Mouse (Mus musculus) cerebellum, postnatal 4 days (tissue): Measurements from ENCODE around the gene Parvb.
A peak's percentile ranks its signal among the peaks of the same experiment; 100 is the strongest.

ENCODE experiments used
- DNase-seq, 2 experiments: peaks; one replicate each; pipeline ENCODE4 v3.0.0; 2022; ENCODE audit warnings: low spot score in 2 of 2, mixed read lengths in 1 of 2

The Parvb gene

GRCm38 (mm10) chr15:84323966-84324869 is 92.4 kb downstream of the Parvb start, which contains the start of gene Parvg:
Gene Parvg, plus strand, starts transcription at chr15:84324026.
- no peak for DNase-seq

GRCm38 (mm10) chr15:84324870-84325553 is 93.2 kb downstream of the Parvb start:
- no peak for DNase-seq

GRCm38 (mm10) chr15:84325736-84326135 is 93.9 kb downstream of the Parvb start:
- DNase-seq = no peak

GRCm38 (mm10) chr15:84328870-84329269 is 97.0 kb downstream of the Parvb start:
- no peak for DNase-seq

- no peak for DNase-seq
Observed at GRCm38 (mm10) chr15:84329940-84330339, 98.1 kb downstream of the Parvb start.

GRCm38 (mm10) chr15:84331066-84331612 is 99.3 kb downstream of the Parvb start:
- DNase-seq = no peak

- no peak for DNase-seq
Observed at GRCm38 (mm10) chr15:84336281-84336817, 104.5 kb downstream of the Parvb start.

GRCm38 (mm10) chr15:84337599-84337998 is 105.8 kb downstream of the Parvb start:
- DNase-seq = no peak

- no peak for DNase-seq
Observed at GRCm38 (mm10) chr15:84340926-84341325, 109.1 kb downstream of the Parvb start.

- no peak for DNase-seq
Observed at GRCm38 (mm10) chr15:84348769-84349168, 116.9 kb downstream of the Parvb start.

GRCm38 (mm10) chr15:84349915-84350738 is 118.3 kb downstream of the Parvb start:
- DNase-seq = no peak

- DNase-seq = no peak
Observed at GRCm38 (mm10) chr15:84351342-84351741, 119.5 kb downstream of the Parvb start.

GRCm38 (mm10) chr15:84351915-84352844 is 120.3 kb downstream of the Parvb start:
- DNase-seq = peak in 1 of 2 experiments; percentile 79

GRCm38 (mm10) chr15:84355081-84355480 is 123.2 kb downstream of the Parvb start:
- no peak for DNase-seq

- no peak for DNase-seq
Observed at GRCm38 (mm10) chr15:84364746-84365145, 132.9 kb downstream of the Parvb start.
